8 mouse cellular contexts compared by ENCODE assay signal in the genomic region with DNA sequence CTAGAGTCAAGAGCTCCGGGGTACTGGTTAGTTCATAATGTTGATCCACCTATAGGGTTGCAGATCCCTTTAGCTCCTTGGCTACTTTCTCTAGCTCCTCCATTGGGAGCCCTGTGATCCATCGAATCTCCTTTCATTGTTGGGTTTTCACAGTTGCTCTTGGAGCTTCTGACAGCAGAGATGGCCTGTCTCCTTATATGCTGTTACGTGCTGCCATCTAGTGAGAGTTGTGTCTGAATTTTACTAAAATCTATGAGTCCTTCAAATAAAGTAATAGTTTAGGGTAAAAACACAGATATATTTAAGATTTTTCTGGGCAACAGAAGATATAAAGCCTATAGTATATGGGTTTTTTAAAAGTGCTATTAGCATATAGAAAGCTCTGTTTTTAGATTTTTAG. TPM values are rescaled to one million over a fixed set of nuclear protein-coding genes. Genes with fewer than 3 reads are reported as not detected.
DNase-seq lines count a peak whose midpoint lies in the region; ATAC-seq lines count a peak whose summit lies in the region.

No protein-coding gene starts in this region.

- intact Hi-C loops in left cerebral cortex, postnatal 25 days (cut with DNase I), result loop anchor here (1.0 to 5.0 kb wide), 4 partner anchors 101 to 596 kb away; no protein-coding TSS in a partner anchor

- peak; percentile 34 for DNase-seq in Muller cell, postnatal 12 days (ENCODE audit: inconsistent ontology term)
- DNase-seq in c-Kit-positive CD71-negative TER-119-negative erythroid progenitor cells, embryonic 14.5 days (ENCODE audit: low read depth), result peak; percentile 7
- DNase-seq in gastrocnemius, adult 18-20 months (ENCODE audit: low spot score), result peak; percentile 9
- peak; percentile 67 for DNase-seq in kidney, adult 9 months
- peak; percentile 31 to 72 for DNase-seq in left cerebral cortex, postnatal 25 days (ENCODE audit: low spot score in 2 of 2)
- peak; percentile 59 for DNase-seq in naive thymus-derived CD4-positive, alpha-beta T cell, adult 2 months (ENCODE audit: low read depth)
- DNase-seq in thymus, postnatal 14 days, result peak; percentile 49

- ATAC-seq in common myeloid progenitor, adult 5-6 weeks (replicated peaks; ENCODE audit: low read depth, poor library complexity, severe bottlenecking), result 0 out of 2 replicates have a peak, but pooled peaks have one; percentile 50

RNA-seq across cellular contexts. Expression of a gene that starts 42.1 kb away (rescaled TPM):
- 91.6 and 105 TPM in 2 replicates for total RNA-seq in common myeloid progenitor, adult 5-6 weeks (2017)
- total RNA-seq in gastrocnemius, adult 18-20 months (2021), result 10 to 100 TPM; 39.8 to 41.2 TPM
- total RNA-seq in left cerebral cortex, postnatal 25 days (2021), result 10 to 100 TPM; 49.4 to 49.7 TPM

Comparison
In these comparisons a context has a peak if more than half of its experiments do, and no peak if none do; other contexts are left out.
1. Peak in every context shown above with its lines: DNase-seq and ATAC-seq.
2. DNase-seq: peak in every context shown above with its lines; median percentile 67 in kidney, adult 9 months; 59 in naive thymus-derived CD4-positive, alpha-beta T cell, adult 2 months; 52 in left cerebral cortex, postnatal 25 days; 49 in thymus, postnatal 14 days; 34 in Muller cell, postnatal 12 days; 9 in gastrocnemius, adult 18-20 months; 7 in c-Kit-positive CD71-negative TER-119-negative erythroid progenitor cells, embryonic 14.5 days.